Mouse (Mus musculus) hindbrain, embryonic 16.5 days (tissue): ENCODE measurements at regions not wholly inside any gene's neighbourhood (a gene's known extent, or its start where the extent isn't known, plus 50 kb on each side); places are given as distances from the start of the nearest gene placed in this dataset.

Source experiments
- ATAC-seq: fragments of 200-750 bp; cut with Nextera tagmentation; 2 replicates; pipeline ENCODE4 v1.8.0; 2017; ENCODE audit warnings: moderate TSS enrichment, moderate library complexity
- H3K27ac ChIP-seq: fragments of 300-500 bp; sonication (generic); 2 replicates; pipeline ENCODE4 v1.5.1; 2014; ENCODE audit warnings: low read depth, mild to moderate bottlenecking, control low read depth, low read length, moderate library complexity
- H3K27me3 ChIP-seq: fragments of 300-500 bp; sonication (generic); replicated peaks from 2 replicates; pipeline ENCODE4 v1.6.1; 2014; ENCODE audit warnings: low read length; ENCODE audit not compliant: control insufficient read depth, insufficient read depth
- H3K36me3 ChIP-seq: fragments of 300-500 bp; sonication (generic); 2 replicates; pipeline ENCODE4 v1.6.1; 2014; ENCODE audit warnings: mild to moderate bottlenecking, low read length, moderate library complexity, mixed read lengths; ENCODE audit not compliant: control insufficient read depth, insufficient read depth
- H3K4me1 ChIP-seq: fragments of 300-500 bp; sonication (generic); 2 replicates; pipeline ENCODE4 v1.6.1; 2014; ENCODE audit warnings: low read depth, low read length; ENCODE audit not compliant: control insufficient read depth, insufficient read depth
- H3K4me2 ChIP-seq: fragments of 300-500 bp; sonication (generic); 2 replicates; pipeline ENCODE4 v1.6.1; 2014; ENCODE audit warnings: mild to moderate bottlenecking, low read length, control low read depth, moderate library complexity
- H3K4me3 ChIP-seq: fragments of 300-500 bp; sonication (generic); 2 replicates; pipeline ENCODE4 v1.5.1; 2014; ENCODE audit warnings: mild to moderate bottlenecking, low read length, control low read depth, moderate library complexity
- H3K9ac ChIP-seq: fragments of 300-500 bp; sonication (generic); 2 replicates; pipeline ENCODE4 v1.6.1; 2014; ENCODE audit warnings: low read depth, mild to moderate bottlenecking, control low read depth, low read length, moderate library complexity
- H3K9me3 ChIP-seq: fragments of 300-500 bp; sonication (generic); 2 replicates; pipeline ENCODE4 v1.6.1; 2014; ENCODE audit warnings: mild to moderate bottlenecking, low read length, moderate library complexity; ENCODE audit not compliant: control insufficient read depth
- WGBS: fragments of 180-500 bp; shearing (Covaris S2); extraction: QIAGEN DNeasy Blood & Tissue Kit; methylation state at CpG from one replicate; pipeline ENCODE4 v1.1.7; 2014; 5-methylcytosine and 5-hydroxymethylcytosine counted together

- WGBS: 65% methylated on average over 11 of the region's 11 CpGs
- Histone ChIP-seq H3K4me1 (no peaks in the 10 kb centered on the region; the same call in 1 of the 2 replicates), H3K9me3 (no peaks in the 10 kb centered on the region), H3K27ac (0 out of 2 replicates have a peak overlapping the region, but pooled peaks have one; percentile 6), H3K27me3 (no peaks in the 10 kb centered on the region), H3K36me3 (no peaks in the 10 kb centered on the region), H3K4me3 (no peak overlapping the region), H3K4me2 (peak overlapping the region; percentile 26; the same call in 1 of the 2 replicates), H3K9ac (no peak overlapping the region)
- no peak for ATAC-seq
These were observed 319.5 kb downstream of the Sox9 start for GRCm38 (mm10) chr11:113101534-113101933.

GRCm38 (mm10) chr11:113103161-113103845, 321.3 kb downstream of the Sox9 start:
- Histone ChIP-seq H3K9me3 (no peaks in the 10 kb centered on the region), H3K27ac (no peak overlapping the region), H3K4me3 (no peak overlapping the region), H3K9ac (no peak overlapping the region), H3K36me3 (no peaks in the 10 kb centered on the region), H3K4me2 (no peak overlapping the region), H3K4me1 (peaks cover 7% of the 10 kb centered on the region), H3K27me3 (no peaks in the 10 kb centered on the region)
- 81% methylated on average over 12 of the region's 12 CpGs for WGBS
- ATAC-seq: no peak

DNA sequence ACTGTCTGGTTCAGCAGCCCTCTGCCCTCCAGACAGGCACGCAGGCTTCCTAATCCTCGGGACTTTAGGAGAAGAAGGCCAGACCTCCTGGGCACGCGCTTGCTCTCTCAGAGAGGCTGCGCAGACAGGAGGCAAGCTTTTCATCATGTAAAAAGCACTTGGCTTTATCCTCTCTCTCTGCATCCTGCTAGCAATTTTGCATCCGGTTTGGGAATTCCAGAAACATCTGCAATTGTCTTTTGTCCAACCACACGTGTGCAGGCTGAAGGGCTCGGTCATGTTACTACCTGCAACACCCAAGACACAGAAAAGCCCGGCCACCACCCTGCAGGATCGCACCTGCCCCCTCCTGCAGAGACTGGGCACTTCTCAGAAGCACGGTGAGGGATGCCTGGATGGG, 323.3 kb downstream of the Sox9 start:
- Histone ChIP-seq H3K9ac (no peak overlapping the region), H3K4me1 (peaks cover 7% of the 10 kb centered on the region), H3K27ac (no peak overlapping the region), H3K36me3 (no peaks in the 10 kb centered on the region), H3K4me3 (no peak overlapping the region), H3K27me3 (no peaks in the 10 kb centered on the region), H3K9me3 (no peaks in the 10 kb centered on the region), H3K4me2 (no peak overlapping the region)
- WGBS: 80% methylated on average over 11 of the region's 11 CpGs
- no peak for ATAC-seq

- ATAC-seq: no peak
- H3K36me3 ChIP-seq: no peaks in the 10 kb centered on the region
- H3K9me3 ChIP-seq: no peaks in the 10 kb centered on the region
- H3K27ac ChIP-seq: no peak overlapping the region
- H3K27me3 ChIP-seq: no peaks in the 10 kb centered on the region
- no peak overlapping the region for H3K4me2 ChIP-seq
- no peak overlapping the region for H3K9ac ChIP-seq
- 44% methylated on average over 16 of the region's 16 CpGs for WGBS
- peaks cover 7% of the 10 kb centered on the region for H3K4me1 ChIP-seq
- no peak overlapping the region for H3K4me3 ChIP-seq
These were observed 325.3 kb downstream of the Sox9 start for GRCm38 (mm10) chr11:113107205-113107844.

- Histone ChIP-seq H3K36me3 (no peaks in the 10 kb centered on the region), H3K27me3 (no peaks in the 10 kb centered on the region), H3K4me1 (peaks cover 7% of the 10 kb centered on the region), H3K4me2 (no peak overlapping the region), H3K9me3 (no peaks in the 10 kb centered on the region), H3K9ac (no peak overlapping the region), H3K4me3 (no peak overlapping the region), H3K27ac (no peak overlapping the region)
- WGBS: 63% methylated on average over 10 of the region's 10 CpGs
- no peak for ATAC-seq
These were observed 326.1 kb downstream of the Sox9 start for GRCm38 (mm10) chr11:113107966-113108699.

DNA sequence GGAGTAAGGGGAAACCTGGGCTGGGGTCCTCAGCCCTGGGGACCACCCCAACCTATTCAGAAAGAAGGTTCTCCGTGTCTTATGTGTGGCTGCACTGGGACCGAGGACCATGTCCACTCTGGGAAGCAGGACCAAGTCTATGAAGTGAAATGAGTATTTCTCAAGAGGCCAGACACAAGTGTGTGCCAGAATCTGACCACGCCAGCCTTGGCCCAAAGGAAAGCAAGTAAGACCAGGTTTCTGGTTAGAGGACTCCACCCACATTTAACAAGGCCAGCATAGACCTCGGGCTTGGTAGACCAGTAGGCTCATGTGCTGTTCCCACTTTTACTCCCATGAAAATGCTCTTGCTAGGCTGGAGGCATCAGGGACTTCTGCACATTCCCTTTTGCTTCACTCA, 327.1 kb downstream of the Sox9 start:
- WGBS: 92% methylated on average over 4 of the region's 4 CpGs

DNA sequence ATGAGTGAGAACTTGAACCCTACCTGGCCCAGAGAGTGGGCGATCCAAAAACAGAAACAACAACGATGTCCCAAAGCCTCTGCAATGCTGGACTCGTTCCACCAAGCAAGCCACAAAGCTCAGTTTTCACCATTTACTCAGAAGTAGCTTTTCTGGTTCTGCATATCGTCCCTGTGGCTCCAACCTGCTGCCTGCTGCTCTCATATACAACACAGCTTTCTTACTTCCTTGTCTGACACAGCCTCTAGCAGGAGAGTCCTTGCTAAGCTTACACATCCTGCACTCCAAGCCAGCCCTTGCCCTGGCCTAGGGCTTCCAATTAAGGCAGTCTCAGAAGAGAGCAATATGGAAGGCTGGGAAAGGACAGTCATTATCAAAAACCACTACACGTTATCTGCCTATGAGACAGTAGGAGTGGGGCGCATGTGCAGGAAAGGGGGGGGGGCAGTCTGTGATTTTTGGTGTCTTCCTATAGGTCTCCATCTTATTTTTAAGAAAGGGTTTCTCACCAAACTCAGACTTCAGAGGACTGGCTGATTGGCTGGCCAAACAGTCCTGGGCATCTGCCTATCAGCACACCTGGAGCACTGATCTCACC, 331.3 kb downstream of the Sox9 start:
- H3K36me3 ChIP-seq: no peaks in the 10 kb centered on the region
- no peaks in the 10 kb centered on the region for H3K27me3 ChIP-seq
- no peak overlapping the region for H3K27ac ChIP-seq
- H3K4me2 ChIP-seq: no peak overlapping the region
- 81% methylated on average over 6 of the region's 6 CpGs for WGBS
- no peaks in the 10 kb centered on the region; the same call in 1 of the 2 replicates for H3K4me1 ChIP-seq
- no peak overlapping the region for H3K4me3 ChIP-seq
- no peak for ATAC-seq
- no peak overlapping the region for H3K9ac ChIP-seq
- no peaks in the 10 kb centered on the region for H3K9me3 ChIP-seq

More for the DNA sequence above, 327.1 kb downstream of the Sox9 start:
- ATAC-seq: no peak
- H3K36me3 ChIP-seq: no peaks in the 10 kb centered on the region
- H3K4me2 ChIP-seq: no peak overlapping the region
- H3K4me1 ChIP-seq: peaks cover 7% of the 10 kb centered on the region
- no peaks in the 10 kb centered on the region for H3K27me3 ChIP-seq
- no peak overlapping the region for H3K4me3 ChIP-seq
- no peak overlapping the region for H3K27ac ChIP-seq
- no peak overlapping the region for H3K9ac ChIP-seq
- H3K9me3 ChIP-seq: no peaks in the 10 kb centered on the region

GRCm38 (mm10) chr11:113117179-113117898, 335.3 kb downstream of the Sox9 start:
- H3K4me2 ChIP-seq: no peak overlapping the region
- no peaks in the 10 kb centered on the region for H3K9me3 ChIP-seq
- H3K27ac ChIP-seq: no peak overlapping the region
- no peak overlapping the region for H3K4me3 ChIP-seq
- H3K4me1 ChIP-seq: peaks cover 15% of the 10 kb centered on the region
- ATAC-seq: no peak
- H3K36me3 ChIP-seq: no peaks in the 10 kb centered on the region
- no peaks in the 10 kb centered on the region for H3K27me3 ChIP-seq
- WGBS: 79% methylated on average over 9 of the region's 9 CpGs
- no peak overlapping the region for H3K9ac ChIP-seq
